Mouse (Mus musculus) olfactory bulb, adult 2 months (tissue): ENCODE measurements around the gene Pam.

Experiments used
- CTCF ChIP-seq: fragments of 200-500 bp; IDR thresholded peaks from 2 replicates; pipeline ENCODE4 v1.5.1; 2012; ENCODE audit warnings: low read depth, mild to moderate bottlenecking, low read length, moderate library complexity; ENCODE audit not compliant: insufficient read depth
- POLR2A ChIP-seq: fragments of 200-500 bp; IDR thresholded peaks from 2 replicates; pipeline ENCODE4 v1.6.1; 2012; ENCODE audit warnings: mild to moderate bottlenecking, low read depth, low read length, moderate library complexity; ENCODE audit not compliant: insufficient read depth

- TF ChIP-seq POLR2A (no peak), CTCF (no peak)
These were observed 194.8 kb downstream of the Pam start for GRCm38 (mm10) chr1:97900559-97901153.
